Mouse (Mus musculus): ENCODE measurements at regions not wholly inside any gene's neighbourhood (a gene's known extent, or its start where the extent isn't known, plus 50 kb on each side); places are given as distances from the start of the nearest gene placed in this dataset.

GRCm38 (mm10) chr5:82142063-82142462 lies 1122.1 kb downstream of the Adgrl3 start:
- no peak overlapping the region for H3K4me2 ChIP-seq
- H3K4me3 ChIP-seq (ENCODE audit: low read depth, low read length) = no peak overlapping the region
- 86% methylated on average over 1 of the region's 1 CpGs for WGBS
- no peak for ATAC-seq (ENCODE audit: insufficient read depth)
- H3K4me1 ChIP-seq (ENCODE audit: insufficient read depth) = no peaks in the 10 kb centered on the region
- H3K9ac ChIP-seq = no peak overlapping the region
- peak; percentile 7 for DNase-seq
- no peak for TF ChIP-seq CTCF (IDR thresholded peaks at IDR 0.05; ENCODE audit: low read depth)
- H3K9me3 ChIP-seq (ENCODE audit: low read depth, low read length) = no peaks in the 10 kb centered on the region
- H3K27ac ChIP-seq (ENCODE audit: low read depth) = no peak overlapping the region
- no peaks in the 10 kb centered on the region for H3K36me3 ChIP-seq (ENCODE audit: insufficient read depth)
- H3K27me3 ChIP-seq (ENCODE audit: insufficient read depth, low read length) = no peaks in the 10 kb centered on the region
